In the genomic region with DNA sequence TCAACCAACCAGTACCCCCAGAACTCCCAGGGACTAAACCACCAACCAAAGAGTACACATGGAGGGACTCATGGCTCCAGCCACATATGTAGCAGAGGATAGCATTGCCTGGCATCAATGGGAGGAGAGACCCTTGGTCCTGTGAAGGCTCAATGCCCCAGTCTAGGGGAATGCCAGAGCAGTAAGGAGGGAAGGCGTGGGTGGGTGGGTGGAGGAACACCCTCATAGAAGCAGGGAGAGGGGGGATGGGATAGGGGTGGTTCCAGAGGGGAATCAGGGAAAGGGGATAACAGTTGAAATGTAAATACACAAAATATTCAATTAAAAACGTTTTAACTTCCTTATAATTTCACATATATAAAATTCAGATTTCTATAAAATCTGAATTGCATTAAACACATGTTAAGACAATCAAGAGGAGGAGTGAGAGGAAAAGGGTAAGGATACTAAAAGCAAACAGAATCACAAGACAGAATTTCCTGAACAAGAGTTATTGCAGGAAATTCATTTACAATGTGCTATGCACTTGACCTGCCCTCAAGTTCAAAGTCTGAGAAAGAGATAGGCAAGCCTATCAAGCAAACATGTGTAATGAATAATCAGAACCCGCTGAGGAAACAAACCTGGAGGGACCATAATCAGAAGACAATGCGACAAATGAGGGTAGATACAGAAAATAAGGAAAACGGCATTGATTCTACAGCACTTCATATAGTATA, we compare ENCODE assay signal across 19 mouse cellular contexts.
"Had no signal": no experiment of that assay in that cellular context is flagged by ENCODE, and none has a peak within 500 bp of the region (broad histone marks: within the 10 kb centered on the region; RNA-seq: fewer than 3 reads in every experiment).

No protein-coding gene starts in this region.

- H3K4me3 ChIP-seq: limb, embryonic 12.5 days; limb, embryonic 15.5 days; midbrain, embryonic 12.5 days; midbrain, embryonic 15.5 days; neural tube, embryonic 13.5 days; stomach, embryonic 15.5 days had no signal

- H3K9ac ChIP-seq: limb, embryonic 12.5 days; limb, embryonic 15.5 days; liver, embryonic 14.5 days; liver, postnatal 0 days; lung, embryonic 14.5 days; midbrain, embryonic 12.5 days; midbrain, embryonic 15.5 days; neural tube, embryonic 13.5 days; stomach, embryonic 15.5 days had no signal

- DNase-seq: kidney, adult 11 months; kidney, postnatal 36 days; left cerebral cortex, postnatal 4 days; liver, postnatal 0 days; lung, embryonic 14.5 days; retina, postnatal 1 day; right cerebral cortex, postnatal 25 days; spleen, adult 18-20 months; thymus, postnatal 36 days had no signal

- H3K27me3 ChIP-seq: limb, embryonic 12.5 days; limb, embryonic 15.5 days; midbrain, embryonic 12.5 days; midbrain, embryonic 15.5 days; neural tube, embryonic 13.5 days; stomach, embryonic 15.5 days had no signal

- H3K4me2 ChIP-seq: limb, embryonic 12.5 days; limb, embryonic 15.5 days; liver, embryonic 11.5 days; lung, embryonic 14.5 days; midbrain, embryonic 12.5 days; midbrain, embryonic 15.5 days; neural tube, embryonic 13.5 days; stomach, embryonic 15.5 days had no signal

- H3K9me3 ChIP-seq: limb, embryonic 12.5 days; limb, embryonic 15.5 days; midbrain, embryonic 12.5 days; midbrain, embryonic 15.5 days; neural tube, embryonic 13.5 days; stomach, embryonic 15.5 days had no signal

- H3K27ac ChIP-seq: limb, embryonic 12.5 days; limb, embryonic 15.5 days; liver, embryonic 14.5 days; macrophage; midbrain, embryonic 12.5 days; midbrain, embryonic 15.5 days; neural tube, embryonic 13.5 days; stomach, embryonic 15.5 days had no signal

- ATAC-seq: liver, postnatal 0 days; lung, postnatal 0 days; midbrain, embryonic 15.5 days had no signal

- H3K4me1 ChIP-seq: limb, embryonic 12.5 days; limb, embryonic 15.5 days; midbrain, embryonic 12.5 days; midbrain, embryonic 15.5 days; neural tube, embryonic 13.5 days; stomach, embryonic 15.5 days had no signal

- H3K36me3 ChIP-seq: limb, embryonic 12.5 days; limb, embryonic 15.5 days; midbrain, embryonic 12.5 days; midbrain, embryonic 15.5 days; neural tube, embryonic 13.5 days; stomach, embryonic 15.5 days had no signal
